Mouse (Mus musculus) neural tube, embryonic 11.5 days (tissue): ENCODE measurements at regions not wholly inside any gene's neighbourhood (a gene's known extent, or its start where the extent isn't known, plus 50 kb on each side); places are given as distances from the start of the nearest gene placed in this dataset.

Experiments
- ATAC-seq: fragments of 200-750 bp; cut with Nextera tagmentation; 2 replicates; pipeline ENCODE4 v1.8.0; 2017; ENCODE audit warnings: moderate number of reproducible peaks, mild to moderate bottlenecking, moderate TSS enrichment, moderate library complexity; ENCODE audit not compliant: insufficient read depth, low FRiP score, low TSS enrichment
- DNase-seq: peaks from one replicate; pipeline ENCODE4 v3.0.0-alpha.2; 2015; ENCODE audit warnings: low spot score
- H3K27ac ChIP-seq: fragments of 300-500 bp; sonication (generic); 2 replicates; pipeline ENCODE4 v1.5.1; 2014; ENCODE audit warnings: low read depth, mild to moderate bottlenecking, low read length
- H3K27me3 ChIP-seq: fragments of 300-500 bp; sonication (generic); 2 replicates; pipeline ENCODE4 v1.6.1; 2014; ENCODE audit warnings: mild to moderate bottlenecking, low read length, mixed read lengths; ENCODE audit not compliant: control insufficient read depth, insufficient read depth
- H3K36me3 ChIP-seq: fragments of 300-500 bp; sonication (generic); 2 replicates; pipeline ENCODE4 v1.6.1; 2014; ENCODE audit warnings: mild to moderate bottlenecking, low read length, moderate library complexity, mixed read lengths; ENCODE audit not compliant: control insufficient read depth, insufficient read depth
- H3K4me1 ChIP-seq: fragments of 300-500 bp; sonication (generic); 2 replicates; pipeline ENCODE4 v1.6.1; 2014; ENCODE audit warnings: low read length, mixed read lengths; ENCODE audit not compliant: control insufficient read depth, insufficient read depth
- H3K4me2 ChIP-seq: fragments of 300-500 bp; sonication (generic); 2 replicates; pipeline ENCODE4 v1.6.1; 2014; ENCODE audit warnings: low read depth, mild to moderate bottlenecking, moderate library complexity
- H3K4me3 ChIP-seq: fragments of 300-500 bp; sonication (generic); 2 replicates; pipeline ENCODE4 v1.5.1; 2014; ENCODE audit warnings: low read depth, low read length
- H3K9ac ChIP-seq: fragments of 300-500 bp; sonication (generic); 2 replicates; pipeline ENCODE4 v1.6.1; 2014; ENCODE audit warnings: mild to moderate bottlenecking, low read length
- H3K9me3 ChIP-seq: fragments of 300-500 bp; sonication (generic); 2 replicates; pipeline ENCODE4 v1.6.1; 2016; ENCODE audit warnings: low read length; ENCODE audit not compliant: control insufficient read depth
- WGBS: fragments of 180-500 bp; shearing (Covaris S2); extraction: QIAGEN DNeasy Blood & Tissue Kit; methylation state at CpG from one replicate; pipeline ENCODE4 v1.1.7; 2014; 5-methylcytosine and 5-hydroxymethylcytosine counted together

DNA sequence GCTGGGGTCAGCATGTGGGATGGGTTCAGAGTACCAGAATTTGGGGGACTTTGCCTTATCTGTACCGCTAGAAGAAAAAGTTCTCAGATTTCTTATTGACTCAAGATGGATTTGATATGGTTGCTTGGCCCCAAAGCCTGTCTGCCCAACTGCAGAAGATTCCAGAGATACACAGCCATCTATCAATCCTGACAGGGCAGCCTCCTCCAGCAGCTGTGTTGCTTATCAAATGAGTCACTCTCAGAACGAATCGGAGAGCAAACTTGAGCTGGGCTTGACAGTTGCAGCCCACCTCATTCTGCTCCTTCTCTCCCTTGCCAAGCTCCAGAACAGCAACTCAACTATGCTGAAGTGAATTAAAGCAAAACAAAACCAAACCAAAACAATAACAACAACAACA lies 345.9 kb downstream of the Pik3r1 start:
- no peaks in the 10 kb centered on the region for H3K4me1 ChIP-seq
- H3K9me3 ChIP-seq = no peaks in the 10 kb centered on the region
- H3K36me3 ChIP-seq = no peaks in the 10 kb centered on the region
- no peak overlapping the region for H3K9ac ChIP-seq
- DNase-seq = no peak
- no peak overlapping the region for H3K4me2 ChIP-seq
- no peak overlapping the region for H3K27ac ChIP-seq
- H3K4me3 ChIP-seq = no peak overlapping the region
- 78% methylated on average over 3 of the region's 3 CpGs for WGBS
- no peak for ATAC-seq
- no peaks in the 10 kb centered on the region for H3K27me3 ChIP-seq

DNA sequence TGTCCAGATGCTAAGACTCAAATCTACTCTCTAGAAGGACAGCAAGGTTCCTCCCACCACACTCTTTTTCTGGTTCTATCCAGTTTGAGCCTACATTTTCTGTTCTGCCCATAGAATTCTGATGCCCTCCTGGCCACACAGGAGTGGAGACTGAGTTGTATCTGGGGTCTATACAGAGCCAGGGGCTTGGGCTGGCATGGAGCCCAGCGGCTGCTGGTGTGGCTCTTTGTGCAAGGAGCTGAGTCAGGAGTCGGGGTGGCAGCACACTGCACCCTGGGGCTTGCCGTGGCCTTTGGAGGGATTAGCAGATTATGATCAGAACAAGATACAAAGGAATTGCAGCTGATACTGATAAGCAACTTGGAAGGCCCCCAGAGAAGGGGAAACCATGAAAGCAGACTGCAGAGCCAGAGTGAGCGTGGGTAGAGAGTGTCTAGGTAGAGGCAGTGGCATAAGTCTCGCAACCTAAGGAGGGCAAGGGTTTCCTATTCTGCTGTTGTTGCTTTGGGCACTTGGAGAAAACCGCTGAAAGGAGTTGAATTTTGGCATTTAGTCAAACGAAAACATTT lies 348.5 kb downstream of the Pik3r1 start:
- H3K4me3 ChIP-seq = no peak overlapping the region
- no peaks in the 10 kb centered on the region for H3K9me3 ChIP-seq
- no peak overlapping the region for H3K9ac ChIP-seq
- H3K4me1 ChIP-seq = no peaks in the 10 kb centered on the region
- no peaks in the 10 kb centered on the region for H3K36me3 ChIP-seq
- no peak overlapping the region for H3K4me2 ChIP-seq
- no peaks in the 10 kb centered on the region for H3K27me3 ChIP-seq
- 88% methylated on average over 7 of the region's 7 CpGs for WGBS
- DNase-seq (no peak), ATAC-seq (no peak)
- no peak overlapping the region for H3K27ac ChIP-seq

DNA sequence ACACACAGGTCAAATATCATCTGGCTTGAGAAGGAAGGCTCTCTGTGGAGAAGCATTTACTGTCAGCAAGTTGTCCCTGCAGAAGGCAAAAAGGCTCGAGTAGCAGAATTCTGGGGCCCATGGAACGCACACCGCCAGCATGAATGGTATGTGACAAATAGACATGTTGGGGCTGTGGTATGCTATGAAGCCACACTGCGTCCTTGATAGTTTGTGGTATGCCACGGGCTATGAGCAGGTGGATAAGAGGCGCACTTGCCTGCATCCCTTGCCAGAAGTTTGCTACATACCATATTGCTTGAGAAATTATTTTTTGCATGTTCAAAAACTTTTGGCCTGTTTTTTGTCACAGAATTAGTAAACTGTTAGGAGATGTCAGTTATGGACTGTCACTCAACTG lies 349.7 kb downstream of the Pik3r1 start:
- H3K27me3 ChIP-seq = no peaks in the 10 kb centered on the region
- H3K36me3 ChIP-seq = no peaks in the 10 kb centered on the region
- H3K27ac ChIP-seq = no peak overlapping the region
- no peak for ATAC-seq
- DNase-seq = no peak
- H3K4me3 ChIP-seq = no peak overlapping the region
- WGBS = 93% methylated on average over 6 of the region's 6 CpGs
- no peaks in the 10 kb centered on the region for H3K4me1 ChIP-seq
- H3K4me2 ChIP-seq = no peak overlapping the region
- H3K9me3 ChIP-seq = no peaks in the 10 kb centered on the region
- H3K9ac ChIP-seq = no peak overlapping the region

DNA sequence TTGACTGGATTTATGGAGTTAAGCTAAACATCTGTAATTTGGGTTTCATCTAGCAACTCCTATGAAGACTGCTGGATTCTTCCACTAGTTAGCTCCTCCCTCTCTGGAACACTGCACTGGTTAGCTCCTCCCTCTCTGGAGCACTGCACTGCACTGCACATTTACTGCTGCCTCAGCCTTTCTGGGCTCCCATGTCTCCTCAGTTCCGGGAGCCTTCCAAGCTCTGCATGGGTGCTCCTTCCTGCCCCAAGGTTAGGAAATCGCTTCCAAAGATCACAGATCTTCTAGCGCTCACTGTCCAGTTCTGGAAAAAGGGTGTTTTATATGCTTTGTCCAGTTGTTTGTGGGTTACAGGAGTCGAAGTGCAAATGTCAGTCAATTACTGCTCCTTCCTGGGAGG lies 359.1 kb downstream of the Pik3r1 start:
- Histone ChIP-seq H3K9me3 (no peaks in the 10 kb centered on the region), H3K27me3 (no peaks in the 10 kb centered on the region), H3K9ac (no peak overlapping the region), H3K27ac (no peak overlapping the region), H3K4me2 (no peak overlapping the region), H3K4me3 (no peak overlapping the region), H3K4me1 (no peaks in the 10 kb centered on the region), H3K36me3 (no peaks in the 10 kb centered on the region)
- ATAC-seq = no peak
- WGBS = 81% methylated on average over 4 of the region's 4 CpGs
- DNase-seq = no peak

DNA sequence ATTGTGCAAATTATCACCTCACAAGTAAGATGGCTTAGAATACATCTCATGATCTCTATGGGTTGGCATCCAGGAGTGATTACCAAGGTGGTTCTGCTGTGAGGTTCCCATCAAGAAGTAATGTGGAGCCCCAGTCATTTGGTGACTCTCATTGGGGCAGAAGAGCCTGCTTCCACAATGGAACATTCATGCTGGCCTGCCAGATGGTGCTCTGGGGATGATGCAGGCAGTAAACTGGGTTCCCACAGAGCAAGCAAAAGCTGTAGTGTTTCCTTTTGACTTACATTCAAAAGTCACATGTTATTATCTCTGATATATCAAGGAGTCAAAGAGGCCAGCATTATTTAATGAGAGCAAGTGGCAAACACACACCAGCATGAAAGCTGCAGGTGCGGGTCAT lies 360.4 kb downstream of the Pik3r1 start:
- Histone ChIP-seq H3K27me3 (no peaks in the 10 kb centered on the region), H3K9me3 (no peaks in the 10 kb centered on the region), H3K4me3 (no peak overlapping the region), H3K4me2 (no peak overlapping the region), H3K9ac (no peak overlapping the region), H3K36me3 (no peaks in the 10 kb centered on the region), H3K27ac (no peak overlapping the region), H3K4me1 (no peaks in the 10 kb centered on the region)
- DNase-seq (no peak), ATAC-seq (no peak)
- WGBS = 83% methylated on average over 1 of the region's 1 CpGs

DNA sequence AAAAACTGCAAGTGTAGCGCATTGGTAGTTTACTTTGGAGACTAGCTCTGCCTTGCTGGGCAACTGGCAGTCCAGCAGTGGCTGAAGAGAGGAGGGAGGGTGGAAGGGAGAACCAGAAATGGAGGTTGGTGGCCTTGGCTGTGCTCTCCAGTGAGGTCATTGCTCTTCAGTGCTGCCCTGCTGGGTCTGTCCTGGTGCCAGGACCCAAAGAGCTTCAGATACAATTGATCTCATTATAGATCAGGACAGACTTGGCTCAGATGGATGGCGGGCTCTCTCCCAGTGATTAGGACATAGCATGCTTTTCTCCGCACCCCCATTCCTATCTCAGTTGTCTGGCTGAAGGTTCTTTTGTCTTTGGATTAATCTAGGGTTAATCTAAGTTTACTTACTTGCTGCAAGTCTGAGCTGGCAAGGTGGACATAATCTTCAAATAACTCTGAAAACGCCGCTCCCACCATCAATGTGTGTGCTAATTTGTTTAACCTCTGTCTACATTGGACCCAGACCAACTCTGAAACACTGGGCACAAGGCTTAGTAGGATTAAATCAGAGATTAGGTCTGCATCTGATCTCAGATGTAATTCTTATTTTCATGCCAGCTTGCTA lies 394.3 kb downstream of the Pik3r1 start:
- H3K27ac ChIP-seq = no peak overlapping the region
- 90% methylated on average over 5 of the region's 5 CpGs for WGBS
- no peak for ATAC-seq
- no peak overlapping the region for H3K4me3 ChIP-seq
- no peaks in the 10 kb centered on the region for H3K36me3 ChIP-seq
- H3K4me2 ChIP-seq = no peak overlapping the region
- no peak for DNase-seq
- H3K27me3 ChIP-seq = no peaks in the 10 kb centered on the region
- H3K9me3 ChIP-seq = no peaks in the 10 kb centered on the region
- no peak overlapping the region for H3K9ac ChIP-seq
- no peaks in the 10 kb centered on the region for H3K4me1 ChIP-seq

DNA sequence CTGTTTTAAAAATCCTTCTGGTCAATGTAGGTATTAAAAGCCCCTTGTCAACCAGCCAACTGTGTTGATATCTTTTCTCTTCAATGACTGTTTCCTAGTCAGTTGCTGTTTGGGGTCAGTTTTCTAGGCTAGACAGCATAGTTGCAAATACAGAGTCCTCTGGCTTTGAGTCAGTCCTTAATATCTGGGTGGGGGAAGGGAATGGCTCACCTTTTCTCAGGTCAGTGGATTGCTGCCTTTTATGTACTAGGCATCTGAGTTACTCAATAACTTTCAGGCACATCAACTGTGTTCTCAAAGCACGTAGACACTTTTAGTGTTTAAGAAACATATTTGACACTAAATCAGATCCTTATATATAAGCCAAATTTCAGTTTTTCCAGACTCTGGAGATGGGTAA lies 396.1 kb downstream of the Pik3r1 start:
- no peak overlapping the region for H3K4me3 ChIP-seq
- ATAC-seq (no peak), DNase-seq (no peak)
- H3K36me3 ChIP-seq = no peaks in the 10 kb centered on the region
- no peaks in the 10 kb centered on the region for H3K4me1 ChIP-seq
- no peak overlapping the region for H3K4me2 ChIP-seq
- WGBS = 85% methylated on average over 1 of the region's 1 CpGs
- no peak overlapping the region for H3K27ac ChIP-seq
- H3K9me3 ChIP-seq = no peaks in the 10 kb centered on the region
- H3K27me3 ChIP-seq = no peaks in the 10 kb centered on the region
- no peak overlapping the region for H3K9ac ChIP-seq

DNA sequence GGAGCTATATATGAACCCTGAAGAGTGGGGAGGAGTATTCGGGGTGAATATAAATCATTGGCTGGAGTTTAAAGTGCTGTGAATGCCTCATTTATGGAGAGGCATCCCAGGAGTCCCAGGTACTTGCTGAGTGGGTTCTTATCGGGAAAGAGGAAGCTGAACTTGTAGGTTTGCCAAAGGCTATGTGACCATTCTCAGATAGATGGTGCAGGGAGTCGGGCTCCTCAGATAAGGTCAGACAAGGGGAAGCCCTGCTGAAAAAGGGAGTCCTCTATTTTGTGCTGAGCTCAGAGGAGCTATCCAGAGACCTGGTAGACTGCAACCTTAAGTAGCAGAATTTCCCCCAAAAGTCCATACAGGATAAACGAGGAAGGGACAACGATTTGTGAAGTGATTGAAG lies 399.8 kb downstream of the Pik3r1 start:
- no peak overlapping the region for H3K9ac ChIP-seq
- 82% methylated on average over 5 of the region's 5 CpGs for WGBS

DNA sequence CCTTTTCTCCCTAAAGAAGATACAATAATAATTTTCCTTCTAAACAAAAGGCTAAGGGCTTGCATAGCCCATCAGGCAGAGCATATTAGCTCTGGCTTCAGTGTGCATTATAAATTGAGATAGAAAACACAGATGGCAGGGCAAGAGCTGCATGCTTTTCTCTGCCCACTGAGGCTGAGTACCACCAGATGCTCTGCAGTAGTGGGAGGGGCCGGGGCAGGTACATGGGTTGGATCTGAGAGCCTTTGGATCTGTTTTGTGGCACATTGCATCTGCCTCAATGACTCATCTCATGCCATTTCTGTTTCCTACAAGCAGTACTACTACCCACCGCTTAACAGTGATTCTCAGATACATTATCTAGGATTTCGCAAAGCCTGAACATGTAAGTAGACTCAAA lies 412.7 kb downstream of the Pik3r1 start:
- DNase-seq (no peak), ATAC-seq (no peak)
- no peaks in the 10 kb centered on the region for H3K4me1 ChIP-seq
- 92% methylated on average over 3 of the region's 3 CpGs for WGBS
- H3K27ac ChIP-seq = no peak overlapping the region
- no peak overlapping the region for H3K9ac ChIP-seq
- H3K4me3 ChIP-seq = no peak overlapping the region
- no peaks in the 10 kb centered on the region for H3K27me3 ChIP-seq
- H3K4me2 ChIP-seq = no peak overlapping the region
- no peaks in the 10 kb centered on the region for H3K36me3 ChIP-seq
- H3K9me3 ChIP-seq = no peaks in the 10 kb centered on the region

More for the DNA sequence above, 399.8 kb downstream of the Pik3r1 start:
- ATAC-seq (no peak), DNase-seq (no peak)
- no peaks in the 10 kb centered on the region for H3K9me3 ChIP-seq
- no peaks in the 10 kb centered on the region for H3K4me1 ChIP-seq
- H3K4me3 ChIP-seq = no peak overlapping the region
- H3K27ac ChIP-seq = no peak overlapping the region
- H3K4me2 ChIP-seq = no peak overlapping the region
- no peaks in the 10 kb centered on the region for H3K36me3 ChIP-seq
- no peaks in the 10 kb centered on the region for H3K27me3 ChIP-seq
